Mouse (Mus musculus): ENCODE data around the gene Kif5a.

DNA sequence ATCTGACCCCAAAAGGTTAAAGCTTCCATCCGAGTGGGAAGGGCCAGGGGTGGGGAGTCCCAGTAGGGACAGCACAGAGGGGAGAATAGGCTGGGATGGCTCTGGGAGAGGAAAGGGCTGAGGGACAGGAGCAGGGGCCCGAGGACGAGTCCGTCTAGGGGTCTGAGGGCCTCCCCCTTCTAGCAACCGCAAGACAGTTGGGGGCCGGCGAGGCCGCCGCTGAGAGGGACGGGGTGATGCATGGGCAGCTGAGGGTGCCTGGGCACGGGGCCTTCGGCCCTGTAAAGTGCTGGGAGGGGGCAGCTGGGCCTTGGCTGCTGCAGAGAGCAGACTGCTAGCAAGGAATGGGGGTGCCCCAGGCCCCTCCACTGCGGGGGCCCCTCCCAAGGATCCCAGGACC lies 22.5 kb upstream of the Kif5a start:
- TF ChIP-seq POLR2A (IDR thresholded peaks at IDR 0.05; ENCODE audit: borderline replicate concordance, control insufficient read depth, low read depth, low read length) (no peak), CTCF (IDR thresholded peaks at IDR 0.05; ENCODE audit: control insufficient read depth, insufficient read depth, low read length) (no peak)

All from bone marrow, adult 2 months (tissue).